Mouse (Mus musculus): Measurements from ENCODE around the gene CK137956. TPM values are rescaled to one million over a fixed set of nuclear protein-coding genes. Genes with fewer than 3 reads are reported as not detected.

CK137956 gene
- polyA plus RNA-seq, 1 experiment from 2014 or later = 1.9 TPM

DNA sequence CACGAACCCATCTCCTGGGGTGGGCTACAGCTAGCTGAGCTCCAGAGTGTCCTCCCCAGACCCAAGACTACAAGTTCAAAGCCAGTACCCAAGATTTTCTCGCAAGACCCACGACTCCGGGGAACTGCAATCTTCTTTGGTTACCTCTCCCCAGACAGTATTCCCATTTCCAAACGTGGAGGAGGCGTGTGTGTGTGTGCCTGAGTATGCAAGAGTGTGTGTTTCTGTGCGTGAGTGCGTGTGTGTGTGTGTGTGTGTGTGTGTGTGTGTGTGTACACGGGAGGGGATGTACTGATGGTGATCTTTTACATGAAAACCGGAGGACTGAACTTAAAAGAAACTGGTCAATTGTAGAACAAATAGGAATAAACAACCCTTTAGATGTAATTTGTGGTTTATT is 16.5 kb upstream of the CK137956 start:
- 2% methylated on average over 10 of the region's 10 CpGs for WGBS
- H3K27ac ChIP-seq (ENCODE audit: low read length) = peak overlapping the region; percentile 91
- H3K4me1 ChIP-seq (ENCODE audit: control insufficient read depth, insufficient read depth, low read length) = peaks cover 32% of the 10 kb centered on the region

DNA sequence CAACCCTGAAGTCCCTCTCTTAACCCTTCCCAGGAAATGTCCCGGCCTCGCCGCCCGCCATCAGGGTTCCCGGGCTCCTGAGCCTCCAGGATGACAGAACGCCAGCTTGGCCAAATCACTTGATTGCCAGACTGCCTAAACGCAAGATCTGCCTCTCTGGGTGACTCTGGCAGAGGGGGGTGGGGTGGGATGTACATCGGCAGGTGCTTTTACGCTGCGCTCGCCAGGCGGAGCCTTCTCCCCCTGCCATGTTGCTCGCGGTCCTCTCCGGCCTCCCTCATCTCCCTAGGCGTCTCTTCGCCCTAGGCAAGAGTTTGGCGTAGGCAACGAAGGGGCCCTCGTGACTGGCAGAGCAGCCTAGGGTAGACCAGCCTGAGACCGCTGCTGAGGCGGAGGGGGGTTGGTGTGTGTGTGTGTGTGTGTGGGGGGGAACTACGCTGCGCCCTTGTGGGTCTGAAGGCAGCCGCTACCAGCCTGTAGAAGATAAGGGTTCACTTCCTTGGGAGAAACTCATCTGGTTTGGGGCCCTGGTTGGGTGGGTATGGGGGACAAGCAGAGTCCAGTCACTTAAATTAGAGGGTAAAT is 15.8 kb upstream of the CK137956 start:
- peaks cover 30% of the 10 kb centered on the region for H3K4me1 ChIP-seq (ENCODE audit: control insufficient read depth, insufficient read depth, low read length)
- H3K27ac ChIP-seq (ENCODE audit: low read length) = peak overlapping the region; percentile 91
- no peaks in the 10 kb centered on the region for H3K36me3 ChIP-seq (ENCODE audit: control insufficient read depth, insufficient read depth, low read length)

More for the DNA sequence above, 16.5 kb upstream of the CK137956 start:
- Histone ChIP-seq H3K9ac (ENCODE audit: low read depth, low read length) (peak overlapping the region; percentile 97), H3K36me3 (ENCODE audit: control insufficient read depth, insufficient read depth, low read length) (no peaks in the 10 kb centered on the region), H3K27me3 (ENCODE audit: control insufficient read depth, insufficient read depth, low read depth, low read length) (no peaks in the 10 kb centered on the region; the same call in 1 of the 2 replicates), H3K4me3 (ENCODE audit: low read depth, low read length) (peak overlapping the region; percentile 77), H3K9me3 (replicated peaks; ENCODE audit: control insufficient read depth, low read length, poor library complexity, severe bottlenecking) (no peaks in the 10 kb centered on the region), H3K4me2 (ENCODE audit: low read length) (peak overlapping the region; percentile 89)
- ATAC-seq = no peak

GRCm38 (mm10) chr4:127985874-127986273 is 15.1 kb upstream of the CK137956 start:
- peak overlapping the region; percentile 89 for H3K4me2 ChIP-seq (ENCODE audit: low read length)

More for the DNA sequence above, 15.8 kb upstream of the CK137956 start:
- Histone ChIP-seq H3K4me3 (ENCODE audit: low read depth, low read length) (peak overlapping the region; percentile 77), H3K4me2 (ENCODE audit: low read length) (peak overlapping the region; percentile 89), H3K9me3 (replicated peaks; ENCODE audit: control insufficient read depth, low read length, poor library complexity, severe bottlenecking) (no peaks in the 10 kb centered on the region), H3K27me3 (ENCODE audit: control insufficient read depth, insufficient read depth, low read depth, low read length) (no peaks in the 10 kb centered on the region; the same call in 1 of the 2 replicates), H3K9ac (ENCODE audit: low read depth, low read length) (peak overlapping the region; percentile 97)
- under 1% methylated on average over 25 of the region's 25 CpGs for WGBS
- peak; percentile 33; the same call in 1 of the 2 replicates for ATAC-seq

DNA sequence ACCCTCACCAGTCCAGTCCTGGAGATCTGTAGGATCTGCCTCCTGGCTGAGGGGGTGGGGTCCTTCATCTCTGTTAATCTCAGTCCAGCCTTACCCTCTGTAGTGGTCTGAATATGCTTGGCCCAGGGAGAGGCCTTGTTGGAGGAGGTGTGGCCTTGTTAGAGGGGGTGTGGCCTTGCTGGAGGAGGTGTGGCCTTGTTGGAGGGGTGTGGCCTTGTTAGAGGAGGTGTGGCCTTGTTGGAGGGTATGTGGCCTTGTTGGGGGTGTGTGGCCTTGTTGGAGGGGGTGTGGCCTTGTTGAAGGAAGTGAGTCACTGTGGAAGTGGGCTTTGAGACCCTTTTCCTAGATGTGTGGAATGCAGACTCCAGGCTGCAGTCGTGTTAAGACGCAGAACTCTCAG is 13.7 kb upstream of the CK137956 start:
- WGBS = 93% methylated on average over 2 of the region's 2 CpGs
- no peak for ATAC-seq
- Histone ChIP-seq H3K36me3 (ENCODE audit: control insufficient read depth, insufficient read depth, low read length) (no peaks in the 10 kb centered on the region), H3K9ac (ENCODE audit: low read depth, low read length) (no peak overlapping the region), H3K9me3 (replicated peaks; ENCODE audit: control insufficient read depth, low read length, poor library complexity, severe bottlenecking) (no peaks in the 10 kb centered on the region), H3K27ac (ENCODE audit: low read length) (no peak overlapping the region), H3K27me3 (ENCODE audit: control insufficient read depth, insufficient read depth, low read depth, low read length) (no peaks in the 10 kb centered on the region; the same call in 1 of the 2 replicates), H3K4me3 (ENCODE audit: low read depth, low read length) (no peak overlapping the region), H3K4me1 (ENCODE audit: control insufficient read depth, insufficient read depth, low read length) (peaks cover 14% of the 10 kb centered on the region), H3K4me2 (ENCODE audit: low read length) (no peak overlapping the region)

More at GRCm38 (mm10) chr4:127985874-127986273, 15.1 kb upstream of the CK137956 start:
- WGBS = 10% methylated on average over 10 of the region's 10 CpGs
- peak; percentile 59 for ATAC-seq
- no peaks in the 10 kb centered on the region for H3K9me3 ChIP-seq (replicated peaks; ENCODE audit: control insufficient read depth, low read length, poor library complexity, severe bottlenecking)
- peak overlapping the region; percentile 91 for H3K27ac ChIP-seq (ENCODE audit: low read length)
- no peaks in the 10 kb centered on the region; the same call in 1 of the 2 replicates for H3K27me3 ChIP-seq (ENCODE audit: control insufficient read depth, insufficient read depth, low read depth, low read length)
- no peaks in the 10 kb centered on the region for H3K36me3 ChIP-seq (ENCODE audit: control insufficient read depth, insufficient read depth, low read length)
- peak overlapping the region; percentile 42 for H3K9ac ChIP-seq (ENCODE audit: low read depth, low read length)
- peak overlapping the region; percentile 77 for H3K4me3 ChIP-seq (ENCODE audit: low read depth, low read length)
- peaks cover 28% of the 10 kb centered on the region for H3K4me1 ChIP-seq (ENCODE audit: control insufficient read depth, insufficient read depth, low read length)

- Histone ChIP-seq H3K27ac (ENCODE audit: low read length) (no peak overlapping the region), H3K4me2 (ENCODE audit: low read length) (no peak overlapping the region), H3K4me1 (ENCODE audit: control insufficient read depth, insufficient read depth, low read length) (peaks cover 3% of the 10 kb centered on the region), H3K36me3 (ENCODE audit: control insufficient read depth, insufficient read depth, low read length) (no peaks in the 10 kb centered on the region), H3K27me3 (ENCODE audit: control insufficient read depth, insufficient read depth, low read depth, low read length) (no peaks in the 10 kb centered on the region; the same call in 1 of the 2 replicates), H3K4me3 (ENCODE audit: low read depth, low read length) (no peak overlapping the region), H3K9ac (ENCODE audit: low read depth, low read length) (no peak overlapping the region), H3K9me3 (replicated peaks; ENCODE audit: control insufficient read depth, low read length, poor library complexity, severe bottlenecking) (no peaks in the 10 kb centered on the region)
- no peak for ATAC-seq
- WGBS = 47% methylated on average over 6 of the region's 6 CpGs
Observed at GRCm38 (mm10) chr4:127981125-127981524, 10.4 kb upstream of the CK137956 start.

DNA sequence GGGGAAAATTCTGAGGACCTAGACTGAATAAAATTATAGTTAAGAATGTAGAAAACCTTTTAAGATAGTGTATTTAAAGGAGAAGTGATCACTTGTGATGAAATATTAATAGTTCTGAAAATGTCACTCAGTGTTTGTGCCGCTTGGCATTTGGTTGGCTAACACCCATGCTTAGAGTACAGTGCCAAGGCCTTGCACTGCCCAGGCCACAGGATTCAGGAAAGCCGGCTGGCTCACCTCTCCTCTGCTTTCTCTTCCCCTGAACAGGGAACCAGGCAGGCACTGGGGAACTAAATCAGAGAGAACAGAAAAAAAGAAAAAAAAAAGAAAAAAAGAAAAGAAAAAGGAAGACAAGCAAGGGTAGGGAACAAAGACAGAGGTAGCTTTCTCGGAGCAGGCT is 2.2 kb upstream of the CK137956 start:
- peaks cover 6% of the 10 kb centered on the region for H3K27me3 ChIP-seq (ENCODE audit: control insufficient read depth, insufficient read depth, low read depth, low read length)
- no peaks in the 10 kb centered on the region for H3K9me3 ChIP-seq (replicated peaks; ENCODE audit: control insufficient read depth, low read length, poor library complexity, severe bottlenecking)
- H3K9ac ChIP-seq (ENCODE audit: low read depth, low read length) = no peak overlapping the region
- WGBS = 71% methylated on average over 3 of the region's 3 CpGs
- H3K4me1 ChIP-seq (ENCODE audit: control insufficient read depth, insufficient read depth, low read length) = peaks cover 7% of the 10 kb centered on the region; the same call in 1 of the 2 replicates
- H3K27ac ChIP-seq (ENCODE audit: low read length) = no peak overlapping the region
- no peak overlapping the region for H3K4me3 ChIP-seq (ENCODE audit: low read depth, low read length)
- no peak overlapping the region for H3K4me2 ChIP-seq (ENCODE audit: low read length)
- no peak for ATAC-seq
- H3K36me3 ChIP-seq (ENCODE audit: control insufficient read depth, insufficient read depth, low read length) = no peaks in the 10 kb centered on the region

- ATAC-seq = no peak
Observed at GRCm38 (mm10) chr4:127970018-127970421, 731 bp downstream of the CK137956 start.

GRCm38 (mm10) chr4:127969101-127969500 is 1.6 kb downstream of the CK137956 start:
- Histone ChIP-seq H3K27me3 (ENCODE audit: control insufficient read depth, insufficient read depth, low read depth, low read length) (peaks cover 6% of the 10 kb centered on the region), H3K4me1 (ENCODE audit: control insufficient read depth, insufficient read depth, low read length) (peaks cover 7% of the 10 kb centered on the region; the same call in 1 of the 2 replicates), H3K36me3 (ENCODE audit: control insufficient read depth, insufficient read depth, low read length) (no peaks in the 10 kb centered on the region), H3K4me3 (ENCODE audit: low read depth, low read length) (no peak overlapping the region), H3K9ac (ENCODE audit: low read depth, low read length) (no peak overlapping the region), H3K4me2 (ENCODE audit: low read length) (no peak overlapping the region), H3K9me3 (replicated peaks; ENCODE audit: control insufficient read depth, low read length, poor library complexity, severe bottlenecking) (no peaks in the 10 kb centered on the region), H3K27ac (ENCODE audit: low read length) (no peak overlapping the region)
- no peak for ATAC-seq
- WGBS = 19% methylated on average over 7 of the region's 7 CpGs

More at GRCm38 (mm10) chr4:127970018-127970421, 731 bp downstream of the CK137956 start:
- Histone ChIP-seq H3K27me3 (ENCODE audit: control insufficient read depth, insufficient read depth, low read depth, low read length) (peaks cover 6% of the 10 kb centered on the region), H3K9me3 (replicated peaks; ENCODE audit: control insufficient read depth, low read length, poor library complexity, severe bottlenecking) (no peaks in the 10 kb centered on the region), H3K27ac (ENCODE audit: low read length) (no peak overlapping the region), H3K36me3 (ENCODE audit: control insufficient read depth, insufficient read depth, low read length) (no peaks in the 10 kb centered on the region), H3K9ac (ENCODE audit: low read depth, low read length) (no peak overlapping the region), H3K4me3 (ENCODE audit: low read depth, low read length) (no peak overlapping the region), H3K4me1 (ENCODE audit: control insufficient read depth, insufficient read depth, low read length) (peaks cover 7% of the 10 kb centered on the region; the same call in 1 of the 2 replicates), H3K4me2 (ENCODE audit: low read length) (no peak overlapping the region)
- WGBS = 7% methylated on average over 7 of the region's 7 CpGs

DNA sequence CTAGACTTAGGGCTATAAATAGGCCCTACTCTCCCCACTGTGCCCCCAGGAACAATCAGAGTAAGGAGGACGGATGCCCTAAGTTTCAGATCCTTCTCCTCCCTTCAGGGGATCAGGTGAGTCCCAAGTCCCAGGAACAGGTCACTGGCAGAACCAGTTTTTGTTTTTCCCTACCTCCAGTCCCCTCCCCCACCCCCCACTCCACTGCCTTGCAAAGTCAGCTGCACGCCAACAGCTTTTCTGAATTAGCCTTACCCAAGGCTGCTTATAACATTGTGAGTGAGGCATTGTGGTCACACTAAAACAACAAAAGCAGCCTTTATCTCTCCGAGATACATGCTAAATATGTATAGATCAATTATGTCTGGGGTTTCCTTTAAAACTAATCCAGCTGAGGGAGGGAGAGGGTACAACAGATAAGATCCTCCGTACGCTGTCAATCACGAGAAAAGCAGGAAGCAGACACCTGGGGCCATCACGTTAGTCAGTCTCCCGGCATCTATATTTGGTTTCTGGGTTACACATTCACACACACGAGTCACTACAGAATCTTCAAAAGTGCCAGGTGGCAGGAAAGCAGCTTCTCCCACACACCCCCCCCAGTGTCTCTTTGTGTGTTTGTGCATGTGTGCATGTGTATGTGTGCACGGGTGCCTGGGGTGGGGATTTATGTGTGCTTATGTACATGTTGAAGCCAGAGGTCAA is 17.6 kb downstream of the CK137956 start:
- no peak for ATAC-seq
- no peak overlapping the region for H3K4me2 ChIP-seq (ENCODE audit: low read length)
- no peak overlapping the region for H3K9ac ChIP-seq (ENCODE audit: low read depth, low read length)
- H3K27me3 ChIP-seq (ENCODE audit: control insufficient read depth, insufficient read depth, low read depth, low read length) = no peaks in the 10 kb centered on the region
- H3K27ac ChIP-seq (ENCODE audit: low read length) = no peak overlapping the region
- H3K4me3 ChIP-seq (ENCODE audit: low read depth, low read length) = no peak overlapping the region
- H3K4me1 ChIP-seq (ENCODE audit: control insufficient read depth, insufficient read depth, low read length) = peaks cover 9% of the 10 kb centered on the region
- WGBS = 41% methylated on average over 10 of the region's 10 CpGs
- no peaks in the 10 kb centered on the region for H3K36me3 ChIP-seq (ENCODE audit: control insufficient read depth, insufficient read depth, low read length)
- no peaks in the 10 kb centered on the region for H3K9me3 ChIP-seq (replicated peaks; ENCODE audit: control insufficient read depth, low read length, poor library complexity, severe bottlenecking)

Measured in midbrain, embryonic 16.5 days (tissue).